Mouse (Mus musculus) heart, postnatal 36 days (tissue): ENCODE results near the gene Pde4b. TPM values are rescaled to one million over a fixed set of nuclear protein-coding genes. Genes with fewer than 3 reads are reported as not detected.

Source experiments
- DNase-seq, 2 experiments: peaks; one replicate each; pipeline ENCODE4 v3.0.0; 2021 to 2022
- intact Hi-C: fragments of 180-260 bp; cut with DNase I; formaldehyde crosslinking; loops from one replicate; pipeline ENCODE4 v1.15.1; 2025
- total RNA-seq, 2 experiments: library from RNA; stranded (reverse); gene quantifications; 2 replicates each; pipeline ENCODE4 v1.2.3; 2021

The Pde4b gene
- total RNA-seq, 2 experiments from 2014 or later: 19.9 to 30.2 TPM

- intact Hi-C loops: no loop called here
- DNase-seq: no peak
Observed at GRCm38 (mm10) chr4:102520669-102521261, 433.4 kb downstream of the Pde4b start.

DNA sequence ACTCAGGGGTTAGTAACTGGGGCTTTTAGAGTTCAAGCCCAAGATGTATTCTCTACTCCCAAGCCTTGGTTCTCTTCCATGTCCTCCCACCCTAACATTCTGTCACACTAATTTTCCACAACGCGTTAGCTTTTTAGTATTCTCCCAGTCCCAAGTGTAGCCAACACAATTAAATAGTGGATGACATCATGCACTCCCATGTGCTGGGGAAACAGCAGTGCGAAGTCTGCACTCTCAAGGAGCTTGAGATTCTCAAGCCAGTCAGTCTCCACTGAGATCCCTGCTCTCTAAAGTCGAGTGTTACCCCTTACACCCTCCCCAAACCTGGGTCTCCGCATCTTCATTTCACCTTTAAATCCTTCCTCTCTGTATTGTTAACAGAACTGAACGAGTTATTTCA, 434.1 kb downstream of the Pde4b start:
- intact Hi-C loops: no loop called here
- no peak for DNase-seq

DNA sequence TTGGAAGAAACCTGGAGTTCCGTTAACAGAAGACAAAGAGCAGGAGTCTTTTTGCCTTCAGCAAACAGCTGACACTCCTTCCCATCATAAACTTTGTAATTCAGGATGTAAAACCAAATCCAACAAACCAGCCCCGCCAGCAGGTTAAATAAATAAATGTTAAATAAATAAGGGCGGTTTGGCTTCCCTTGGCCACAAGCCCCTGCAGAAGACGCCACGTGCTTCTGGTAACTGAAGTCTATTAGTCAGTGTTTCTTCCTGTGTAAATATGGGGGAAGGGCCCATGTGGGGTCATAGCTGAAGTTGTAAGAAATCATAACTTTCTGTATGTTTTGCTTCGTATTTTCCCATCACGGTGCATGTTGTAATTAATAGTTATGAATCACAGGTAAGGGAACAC, 440.0 kb downstream of the Pde4b start:
- no peak for DNase-seq
- intact Hi-C loops: no loop called here

- DNase-seq: no peak
- intact Hi-C loops: no loop called here
Observed at GRCm38 (mm10) chr4:102530797-102531196, 443.5 kb downstream of the Pde4b start.

DNA sequence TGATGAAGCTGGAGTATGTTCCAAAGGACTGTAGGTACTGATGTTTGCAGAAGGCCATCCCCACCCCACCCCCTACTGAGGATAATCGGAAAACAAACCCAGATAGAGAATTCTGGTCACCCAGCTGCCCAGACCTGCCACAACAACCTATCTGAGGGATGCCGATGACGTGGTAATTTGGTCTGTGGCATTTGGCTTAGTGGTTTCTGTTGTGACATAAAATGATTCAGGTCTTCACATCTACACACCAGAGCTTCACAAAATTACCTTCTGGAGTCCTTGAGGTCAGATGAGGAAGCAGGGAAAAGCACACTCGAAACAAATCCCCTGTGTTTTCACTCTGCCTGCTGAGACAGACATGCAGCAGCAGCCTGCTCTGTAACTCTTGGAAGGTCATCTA, 444.4 kb downstream of the Pde4b start:
- intact Hi-C loops: loop anchor here (2.0 kb wide), 2 partner anchors 15 to 39 kb away; no protein-coding TSS in a partner anchor

DNA sequence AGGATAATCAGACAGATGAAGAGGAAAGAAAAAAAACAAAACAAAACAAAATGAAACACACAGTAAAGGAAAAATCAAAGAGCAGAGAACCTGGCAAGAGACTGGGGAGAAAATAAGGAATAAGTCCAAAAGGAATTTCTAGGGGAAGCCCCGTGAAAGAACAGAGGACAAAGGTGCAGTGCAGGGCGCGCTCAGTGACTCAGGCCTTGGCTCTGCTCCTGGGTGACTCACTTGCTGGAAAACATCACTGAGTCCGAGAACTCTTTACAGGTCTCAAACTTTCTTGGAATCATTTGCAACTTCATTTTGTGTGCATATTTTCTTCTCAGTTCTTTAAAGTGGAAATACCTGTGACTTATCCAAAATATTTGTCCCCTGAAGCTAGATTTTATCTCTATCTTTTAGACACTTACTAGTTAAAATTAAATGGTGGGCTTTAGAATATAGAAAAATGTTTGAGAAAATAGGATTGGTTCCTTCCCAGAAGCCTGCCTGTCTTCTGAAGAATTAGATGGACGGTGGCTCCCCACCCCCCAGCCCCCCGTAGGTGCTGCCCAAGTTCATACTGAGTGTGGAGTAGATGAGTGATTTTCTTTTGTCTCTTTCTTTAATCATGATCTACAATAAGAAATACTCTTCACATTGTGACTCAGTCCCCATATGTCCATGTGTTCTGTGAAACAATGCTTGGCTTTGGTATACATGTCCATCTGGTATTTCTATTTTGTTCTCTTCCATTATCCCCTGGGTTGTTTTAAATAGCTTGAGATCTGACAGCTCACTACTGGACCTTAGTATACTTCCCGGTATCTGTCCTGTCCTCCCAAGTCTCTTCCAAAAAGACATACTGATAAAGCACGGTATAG, 446.1 kb downstream of the Pde4b start:
- intact Hi-C loops: loop anchor here (2.0 kb wide), 2 partner anchors 17 to 37 kb away; no protein-coding TSS in a partner anchor
- DNase-seq: peak; percentile 72 to 80

More for the DNA sequence above, 444.4 kb downstream of the Pde4b start:
- no peak for DNase-seq

GRCm38 (mm10) chr4:102534049-102534730, 446.8 kb downstream of the Pde4b start:
- DNase-seq: no peak
- intact Hi-C loops: no loop called here

- intact Hi-C loops: no loop called here
- DNase-seq: no peak
Observed at GRCm38 (mm10) chr4:102535886-102536285, 448.5 kb downstream of the Pde4b start.

DNA sequence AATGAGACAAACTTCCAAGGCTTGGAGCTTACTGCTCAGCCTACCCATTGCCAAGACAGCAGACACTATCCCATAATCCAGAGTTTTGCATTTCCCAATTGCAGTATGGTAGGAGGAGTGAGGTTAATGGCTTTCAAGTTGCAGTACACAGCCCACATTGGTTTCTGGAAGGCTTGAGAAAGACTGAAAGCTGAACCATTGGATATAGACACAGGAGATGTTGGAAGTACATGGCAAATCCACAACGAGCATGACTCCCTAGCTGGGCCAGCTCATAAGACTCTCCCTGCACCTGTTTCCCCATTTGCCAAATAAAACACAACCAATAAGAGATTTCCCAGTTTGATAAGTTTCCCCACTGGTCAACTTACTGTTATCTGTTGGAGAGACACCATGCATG, 450.9 kb downstream of the Pde4b start:
- DNase-seq: no peak
- intact Hi-C loops: no loop called here

DNA sequence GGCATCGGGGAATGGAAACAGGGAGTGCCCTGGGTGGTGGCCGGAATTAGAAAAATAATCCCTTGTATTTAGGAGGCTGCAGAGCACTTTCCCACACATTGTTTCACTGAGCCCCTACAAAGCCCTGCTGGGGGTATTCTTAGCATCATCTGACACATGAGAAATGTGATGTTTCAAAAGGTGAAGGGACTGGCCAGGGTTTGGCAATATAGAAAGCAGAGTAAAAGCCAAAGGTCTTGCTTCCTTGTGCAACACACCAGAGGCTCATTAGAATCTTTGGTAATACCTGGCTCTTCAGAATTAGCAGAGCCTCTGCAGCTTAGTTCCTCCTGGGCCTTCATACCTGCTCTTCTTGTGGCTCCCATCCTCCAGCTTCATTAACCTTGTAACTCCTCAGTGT, 451.4 kb downstream of the Pde4b start:
- intact Hi-C loops: no loop called here
- DNase-seq: no peak

DNA sequence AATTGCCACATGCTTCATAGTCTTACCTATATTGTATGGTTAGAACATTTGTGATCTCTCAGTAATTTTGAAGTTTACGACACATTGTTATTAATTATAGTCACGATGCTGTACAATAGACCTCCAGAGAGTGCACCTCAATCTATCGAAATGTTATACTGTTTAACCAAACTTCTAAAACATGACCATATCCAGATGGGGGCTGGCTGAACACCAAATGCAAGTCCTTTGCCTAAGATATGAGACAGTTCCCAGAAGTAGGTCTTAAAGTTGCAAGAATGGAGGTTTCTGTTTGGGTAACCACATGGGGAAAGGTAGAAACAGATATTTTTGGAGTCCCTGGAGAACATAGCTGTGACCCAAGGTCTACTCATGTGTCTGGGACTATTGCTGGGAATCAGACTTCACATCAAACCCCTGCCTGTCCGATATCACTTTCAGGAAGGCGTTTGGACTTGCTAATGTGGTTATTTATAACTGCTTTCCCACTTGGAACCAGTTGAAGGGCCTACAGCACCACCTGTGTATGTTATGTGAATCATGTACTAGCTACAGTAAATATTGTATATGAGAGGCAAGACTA, 452.3 kb downstream of the Pde4b start:
- intact Hi-C loops: no loop called here
- DNase-seq: no peak

DNA sequence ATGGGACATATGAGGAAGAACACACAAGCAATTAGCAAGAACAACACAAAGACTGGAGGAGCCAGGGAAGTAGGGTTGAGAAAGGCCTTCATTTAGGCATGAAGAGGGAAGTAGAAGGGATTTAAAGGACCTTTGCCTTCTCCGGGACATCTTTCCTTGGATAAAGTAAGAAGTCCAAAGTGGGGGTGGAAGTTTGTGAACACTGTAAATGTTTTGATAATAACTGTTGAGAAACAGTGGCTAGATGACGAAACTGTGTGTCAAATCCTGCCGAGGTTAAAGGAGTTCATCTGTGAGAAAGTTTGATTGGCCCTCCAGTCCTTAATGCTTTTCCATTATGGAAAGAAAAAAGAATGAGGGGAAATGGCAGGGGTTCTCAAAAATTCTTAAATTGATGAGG, 455.6 kb downstream of the Pde4b start:
- DNase-seq: no peak
- intact Hi-C loops: no loop called here

DNA sequence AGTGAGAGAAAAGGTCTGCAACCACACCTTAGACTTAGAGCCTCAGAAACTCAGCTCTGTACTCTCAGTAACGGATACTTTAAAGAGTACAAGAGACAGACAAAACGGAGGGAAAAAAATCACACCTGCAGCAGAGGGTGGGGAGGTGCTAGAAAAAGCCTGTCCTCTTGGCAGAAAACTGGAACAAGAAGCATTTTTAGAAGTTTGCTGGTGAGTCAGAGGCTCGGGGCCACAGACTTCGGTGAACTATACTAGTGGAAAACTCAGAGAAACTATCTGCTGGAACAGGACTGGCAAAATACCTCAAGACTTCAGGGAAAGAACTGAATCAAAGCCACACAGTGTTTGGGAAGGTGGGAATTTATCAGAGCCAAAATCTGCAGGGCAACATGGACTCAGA, 457.9 kb downstream of the Pde4b start:
- intact Hi-C loops: no loop called here
- no peak for DNase-seq

DNA sequence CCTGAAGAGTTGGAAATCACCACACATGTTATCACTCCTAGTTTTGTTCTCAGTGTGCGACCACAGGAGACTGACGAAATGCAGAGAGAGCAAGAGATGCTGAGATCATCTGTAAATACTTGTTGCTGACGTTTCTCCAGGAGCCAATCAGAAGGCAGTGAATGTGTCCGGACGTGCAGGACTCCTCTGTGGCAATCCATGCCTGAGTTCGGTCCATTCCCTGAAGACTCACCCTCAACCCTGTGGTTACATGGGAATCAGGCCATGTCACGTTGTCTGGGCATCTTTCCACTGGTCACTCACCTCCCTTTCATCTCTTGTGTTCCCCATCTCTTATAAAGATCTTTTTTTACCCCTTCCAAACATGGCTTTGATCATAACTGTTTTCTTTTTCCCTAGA, 468.2 kb downstream of the Pde4b start:
- intact Hi-C loops: no loop called here
- DNase-seq: no peak

DNA sequence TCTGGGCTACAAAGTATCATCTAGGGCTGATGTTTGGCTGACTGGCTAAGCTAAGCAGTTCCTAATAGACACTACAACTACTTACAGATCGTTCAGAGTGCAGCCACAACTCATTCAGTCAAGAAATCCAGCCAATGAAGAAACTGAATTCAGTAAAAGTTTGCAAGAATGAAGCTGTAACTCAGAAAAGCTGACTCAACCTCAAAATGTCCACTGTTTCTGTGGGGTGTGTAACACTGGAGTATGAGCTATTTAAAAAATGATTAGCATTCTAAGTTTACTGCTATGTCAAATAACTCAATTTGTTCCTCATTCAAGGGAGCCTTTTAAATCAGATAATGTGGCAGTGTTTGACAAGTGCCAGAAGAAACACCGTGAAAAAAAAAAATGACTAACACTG, 469.7 kb downstream of the Pde4b start:
- no peak for DNase-seq
- intact Hi-C loops: no loop called here

GRCm38 (mm10) chr4:102557508-102558220, 470.3 kb downstream of the Pde4b start:
- intact Hi-C loops: no loop called here
- DNase-seq: peak in 1 of 2 experiments; percentile 29

DNA sequence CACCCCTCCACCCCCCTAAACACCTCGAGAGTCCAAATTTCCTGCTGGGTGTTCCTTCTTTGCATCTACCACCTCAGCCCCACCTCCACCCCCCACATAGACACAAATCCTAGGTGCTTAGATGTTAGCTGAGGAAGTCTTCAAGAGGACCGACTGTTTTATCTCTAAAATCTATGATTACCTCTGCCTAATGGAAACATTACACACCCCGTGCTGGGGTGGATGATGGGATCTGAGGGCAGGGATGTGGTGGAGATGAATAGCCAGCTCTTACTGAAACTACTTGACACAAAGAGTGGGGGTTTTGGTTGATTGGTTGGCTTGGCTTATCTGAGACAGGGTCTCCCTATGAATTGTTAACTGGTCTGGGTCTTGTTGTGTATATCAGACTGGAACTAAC, 471.0 kb downstream of the Pde4b start:
- DNase-seq: no peak

GRCm38 (mm10) chr4:102560676-102561280, 473.4 kb downstream of the Pde4b start:
- no peak for DNase-seq
- intact Hi-C loops: no loop called here

More for the DNA sequence above, 471.0 kb downstream of the Pde4b start:
- intact Hi-C loops: no loop called here

- intact Hi-C loops: no loop called here
- no peak for DNase-seq
Observed at GRCm38 (mm10) chr4:102563273-102563855, 476.0 kb downstream of the Pde4b start.

DNA sequence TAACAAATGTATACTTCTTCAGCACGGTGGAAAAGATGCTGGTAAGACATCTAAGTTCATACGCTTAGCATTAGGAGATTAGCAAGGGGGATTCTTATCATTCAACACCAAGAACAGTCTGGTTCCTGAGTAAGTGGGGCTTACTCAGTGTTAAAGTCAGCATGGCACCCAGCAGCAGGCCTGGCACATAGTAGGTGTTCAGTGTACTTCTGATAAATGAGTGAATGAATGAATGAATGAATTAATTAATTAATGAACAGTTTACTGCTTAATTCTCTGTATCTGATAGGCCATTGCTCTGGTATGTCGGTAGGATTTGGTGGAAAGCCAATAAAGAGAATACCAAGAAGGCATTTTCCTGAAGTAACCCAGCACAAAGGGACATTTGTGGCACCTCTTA, 476.9 kb downstream of the Pde4b start:
- DNase-seq: no peak
- intact Hi-C loops: no loop called here
